Mouse (Mus musculus) cortical plate, adult 2 months (tissue): ENCODE data around the gene Tnfrsf19.

Experiments
- CTCF ChIP-seq: fragments of 200-500 bp; IDR thresholded peaks from 2 replicates; pipeline ENCODE4 v1.5.1; 2011; ENCODE audit warnings: mild to moderate bottlenecking, control low read depth, low read length; ENCODE audit not compliant: insufficient read depth; ENCODE audit errors: extremely low read depth
- POLR2A ChIP-seq: fragments of 200-500 bp; IDR thresholded peaks from 2 replicates; pipeline ENCODE4 v1.6.1; 2011; ENCODE audit warnings: mild to moderate bottlenecking, low read length, control low read depth; ENCODE audit not compliant: insufficient read depth; ENCODE audit errors: extremely low read depth

DNA sequence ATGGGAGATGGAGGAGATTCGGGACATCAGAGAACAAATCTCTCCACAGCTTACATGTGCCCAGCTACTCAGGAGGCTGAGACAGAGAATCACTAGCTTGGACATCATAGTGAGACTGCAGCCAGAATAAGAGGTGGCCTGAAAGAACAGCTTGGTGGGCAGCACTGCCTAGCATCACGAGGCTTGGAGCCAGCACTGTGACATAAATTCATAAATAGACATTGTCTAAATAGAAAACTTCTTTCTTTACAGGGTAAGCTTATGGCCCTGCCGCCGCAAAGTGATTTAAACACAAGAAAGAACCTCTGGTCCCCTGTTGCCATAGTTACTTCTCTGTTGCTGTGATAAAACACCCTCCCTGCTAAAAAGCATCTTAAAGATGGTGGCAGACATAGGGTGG lies 54.1 kb downstream of the Tnfrsf19 start:
- TF ChIP-seq CTCF (no peak), POLR2A (no peak)
